Mouse (Mus musculus) liver, embryonic 16.5 days (tissue): ENCODE measurements around the gene Vmn1r3. TPM values are rescaled to one million over a fixed set of nuclear protein-coding genes. Genes with fewer than 3 reads are reported as not detected.
"Not testable (repeated sequence)": the region's sequence is repeated elsewhere in the genome, so short reads cannot be mapped to it uniquely, and the experiment has no call there.

Source experiments
- ATAC-seq: fragments of 200-750 bp; cut with Nextera tagmentation; 2 replicates; pipeline ENCODE4 v1.8.0; 2017; ENCODE audit warnings: low read depth, mild to moderate bottlenecking, moderate number of reproducible peaks, moderate library complexity
- H3K27ac ChIP-seq: fragments of 300-500 bp; sonication (generic); 2 replicates; pipeline ENCODE4 v1.5.1; 2014; ENCODE audit warnings: mild to moderate bottlenecking, low read length
- H3K27me3 ChIP-seq: fragments of 300-500 bp; sonication (generic); 2 replicates; pipeline ENCODE4 v1.6.1; 2014; ENCODE audit warnings: low read depth, low read length, mixed read lengths; ENCODE audit not compliant: control insufficient read depth, insufficient read depth
- H3K36me3 ChIP-seq: fragments of 300-500 bp; sonication (generic); 2 replicates; pipeline ENCODE4 v1.6.1; 2014; ENCODE audit warnings: mild to moderate bottlenecking; ENCODE audit not compliant: control insufficient read depth, insufficient read depth
- H3K4me1 ChIP-seq: fragments of 300-500 bp; sonication (generic); 2 replicates; pipeline ENCODE4 v1.6.1; 2014; ENCODE audit warnings: low read depth, low read length, mixed read lengths; ENCODE audit not compliant: control insufficient read depth
- H3K4me2 ChIP-seq: fragments of 300-500 bp; sonication (generic); 2 replicates; pipeline ENCODE4 v1.6.1; 2014; ENCODE audit warnings: low read depth, low read length, mixed read lengths
- H3K4me3 ChIP-seq: fragments of 300-500 bp; sonication (generic); 2 replicates; pipeline ENCODE4 v1.5.1; 2014; ENCODE audit warnings: low read depth, mild to moderate bottlenecking, low read length
- H3K9ac ChIP-seq: fragments of 300-500 bp; sonication (generic); 2 replicates; pipeline ENCODE4 v1.6.1; 2014; ENCODE audit warnings: low read depth, low read length
- H3K9me3 ChIP-seq: fragments of 300-500 bp; sonication (generic); replicated peaks from 2 replicates; pipeline ENCODE4 v1.6.1; 2016; ENCODE audit warnings: low read length; ENCODE audit not compliant: control insufficient read depth
- WGBS: fragments of 180-500 bp; shearing (Covaris S2); extraction: QIAGEN DNeasy Blood & Tissue Kit; methylation state at CpG from one replicate; pipeline ENCODE4 v1.1.7; 2014; ENCODE audit not compliant: insufficient replicate concordance; 5-methylcytosine and 5-hydroxymethylcytosine counted together
- polyA plus RNA-seq: library from polyadenylated mRNA; unstranded; fragments of >200 nt; fragmentation: Nextera tagmentation; extraction: Ambion mirVana; gene quantifications from 2 replicates; pipeline ENCODE4 v1.2.1, GENCODE M21; 2015

The Vmn1r3 gene
- polyA plus RNA-seq, 1 experiment from 2014 or later = not detected

DNA sequence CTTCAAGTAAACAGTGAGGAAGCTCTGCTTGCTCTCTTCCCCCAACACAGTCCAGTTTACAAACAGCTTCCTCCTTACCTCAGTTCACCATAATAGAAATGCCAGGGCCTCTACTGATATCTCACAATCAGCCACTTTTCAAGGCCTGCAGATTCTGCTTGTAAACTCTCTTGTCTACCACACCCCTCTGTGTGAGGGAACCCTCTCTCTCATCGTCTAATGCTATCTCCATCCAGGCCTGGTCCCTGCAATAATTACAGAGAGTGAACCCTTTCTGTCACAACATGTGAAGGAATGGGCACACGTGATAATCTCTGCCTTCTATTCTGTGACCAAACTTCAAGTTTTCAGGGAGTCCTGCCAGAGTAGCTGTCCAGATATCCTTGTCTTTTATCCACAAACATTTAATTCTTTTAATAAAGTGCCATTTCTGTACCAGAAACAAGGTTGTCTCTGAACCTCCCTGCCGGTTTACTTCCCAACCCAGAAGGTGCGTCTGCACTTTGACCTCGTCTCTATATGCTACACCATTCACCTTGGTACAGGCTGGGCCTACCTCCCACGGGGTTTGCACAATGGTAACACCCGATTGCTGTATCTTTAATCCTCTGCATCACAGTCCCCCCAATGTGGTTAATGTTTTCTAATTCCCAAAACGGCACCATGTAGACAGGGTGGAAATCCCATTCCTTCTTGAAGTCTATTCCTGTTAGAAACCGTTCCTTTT lies 38.5 kb upstream of the Vmn1r3 start:
- not testable (repeated sequence) for H3K27ac ChIP-seq, H3K36me3 ChIP-seq, H3K4me1 ChIP-seq, H3K9ac ChIP-seq, H3K4me2 ChIP-seq, H3K4me3 ChIP-seq, H3K27me3 ChIP-seq, H3K9me3 ChIP-seq
- 54% methylated on average over 5 of the region's 9 CpGs for WGBS
- ATAC-seq = peak; percentile 55

DNA sequence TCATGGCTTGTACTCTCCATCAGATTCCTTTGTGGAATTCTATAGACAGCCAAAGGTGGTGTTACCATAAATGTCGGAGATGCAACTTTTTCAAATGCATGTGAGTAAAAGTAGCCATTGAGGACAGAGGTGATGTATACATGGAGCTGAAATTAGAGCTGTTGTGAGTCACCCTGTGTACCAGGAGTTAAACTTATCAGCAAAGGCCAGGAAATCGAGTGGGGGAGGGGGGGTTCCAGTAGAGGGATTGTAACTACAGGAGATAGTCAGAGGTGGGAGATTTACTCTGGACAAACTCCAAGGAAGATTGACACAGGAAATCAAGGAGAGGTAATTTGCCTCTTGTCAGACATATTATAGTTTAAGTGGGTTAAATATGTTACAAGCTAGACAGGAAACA lies 31.2 kb upstream of the Vmn1r3 start:
- H3K27me3 ChIP-seq, H3K9ac ChIP-seq, H3K4me1 ChIP-seq, H3K9me3 ChIP-seq, H3K27ac ChIP-seq, H3K4me3 ChIP-seq, H3K4me2 ChIP-seq, H3K36me3 ChIP-seq: not testable (repeated sequence)
- WGBS = 25% methylated on average over 2 of the region's 2 CpGs
- ATAC-seq = peak; percentile 63; the same call in 1 of the 2 replicates

DNA sequence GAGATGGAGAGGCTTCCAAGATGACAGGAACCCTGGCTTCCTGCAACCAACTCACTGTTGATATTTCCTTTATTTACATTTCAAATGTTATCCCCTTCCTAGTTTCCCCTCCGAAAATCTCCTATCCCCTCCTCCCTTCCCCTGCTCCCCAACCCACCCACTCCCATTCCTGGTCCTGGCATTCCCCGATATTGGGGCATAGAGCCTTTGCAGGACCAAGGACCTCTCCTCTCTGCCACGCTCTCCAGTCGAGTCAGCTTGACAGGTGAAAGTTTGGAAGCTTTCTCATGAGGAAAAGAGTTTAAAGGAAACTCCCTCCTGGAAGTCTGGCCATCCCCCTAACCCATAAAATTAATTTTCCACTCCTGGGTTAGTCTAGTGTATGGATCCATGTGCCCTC lies 28.2 kb upstream of the Vmn1r3 start:
- not testable (repeated sequence) for H3K27ac ChIP-seq, H3K9ac ChIP-seq, ATAC-seq, H3K27me3 ChIP-seq, H3K4me1 ChIP-seq, H3K9me3 ChIP-seq, H3K4me3 ChIP-seq, H3K36me3 ChIP-seq, H3K4me2 ChIP-seq
- WGBS = 51% methylated on average over 3 of the region's 4 CpGs

GRCm38 (mm10) chr4:3209643-3210217 lies 24.6 kb upstream of the Vmn1r3 start:
- not testable (repeated sequence) for H3K4me2 ChIP-seq, H3K4me3 ChIP-seq, H3K9me3 ChIP-seq, H3K27me3 ChIP-seq, H3K36me3 ChIP-seq, H3K4me1 ChIP-seq, H3K9ac ChIP-seq, H3K27ac ChIP-seq
- peak; percentile 91 for ATAC-seq
- 25% methylated on average over 1 of the region's 1 CpGs for WGBS

DNA sequence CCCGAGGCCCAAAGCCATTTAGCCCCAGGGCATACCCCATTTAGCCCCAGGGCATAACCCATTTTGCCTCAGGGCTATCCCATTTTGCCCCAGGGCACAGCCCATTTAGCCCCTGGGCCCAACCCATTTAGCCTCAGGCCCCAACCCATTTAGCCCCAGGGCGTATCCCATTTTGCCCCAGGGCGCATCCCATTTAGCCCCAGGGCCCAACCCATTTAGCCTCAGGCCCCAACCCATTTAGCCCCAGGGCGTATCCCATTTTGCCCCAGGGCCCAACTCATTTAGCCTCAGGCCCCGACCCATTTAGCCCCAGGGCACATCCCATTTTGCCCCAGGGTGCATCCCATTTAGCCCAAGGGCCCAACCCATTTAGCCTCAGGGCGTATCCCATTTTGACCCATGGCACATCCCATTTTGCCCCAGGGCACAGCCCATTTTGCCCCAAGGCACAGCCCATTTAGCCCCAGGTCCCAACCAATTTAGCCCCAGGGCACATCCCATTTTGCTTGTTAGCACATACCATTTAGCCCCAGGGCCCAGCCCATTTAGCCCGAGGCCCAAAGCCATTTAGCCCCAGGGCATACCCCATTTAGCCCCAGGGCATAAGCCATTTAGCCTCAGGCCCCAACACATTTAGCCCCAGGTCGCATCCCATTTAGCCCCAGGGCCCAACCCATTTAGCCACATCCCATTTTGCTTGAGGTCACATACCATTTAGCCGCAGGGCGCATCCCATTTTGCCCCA lies 8.2 kb downstream of the Vmn1r3 start:
- WGBS = 80% methylated on average over 10 of the region's 10 CpGs
- H3K27ac ChIP-seq, H3K4me3 ChIP-seq, H3K36me3 ChIP-seq, H3K9me3 ChIP-seq, H3K4me1 ChIP-seq, H3K27me3 ChIP-seq, ATAC-seq, H3K4me2 ChIP-seq, H3K9ac ChIP-seq: not testable (repeated sequence)

DNA sequence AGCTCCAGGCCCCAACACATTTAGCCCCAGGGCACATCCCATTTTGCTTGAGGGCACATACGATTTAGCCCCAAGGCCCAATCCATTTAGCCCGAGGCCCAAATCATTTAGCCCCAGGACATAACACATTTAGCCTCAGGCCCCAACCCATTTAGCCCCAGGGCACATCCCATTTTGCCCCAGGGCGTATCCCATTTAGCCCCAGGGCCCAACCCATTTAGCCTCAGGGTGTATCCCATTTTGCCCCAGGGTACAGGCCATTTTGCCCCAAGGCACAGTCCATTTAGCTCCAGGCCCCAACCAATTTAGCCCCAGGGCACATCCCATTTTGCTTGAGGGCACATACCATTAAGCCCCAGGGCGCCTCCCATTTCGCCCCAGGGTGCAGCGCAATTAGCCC lies 9.0 kb downstream of the Vmn1r3 start:
- H3K9ac ChIP-seq, H3K9me3 ChIP-seq, H3K27me3 ChIP-seq, H3K4me2 ChIP-seq, H3K27ac ChIP-seq, H3K4me3 ChIP-seq, ATAC-seq, H3K36me3 ChIP-seq, H3K4me1 ChIP-seq: not testable (repeated sequence)
- 81% methylated on average over 6 of the region's 6 CpGs for WGBS

GRCm38 (mm10) chr4:3175756-3176155 lies 9.4 kb downstream of the Vmn1r3 start:
- H3K27me3 ChIP-seq, ATAC-seq, H3K4me1 ChIP-seq, H3K27ac ChIP-seq, H3K9ac ChIP-seq, H3K9me3 ChIP-seq, H3K36me3 ChIP-seq, H3K4me2 ChIP-seq, H3K4me3 ChIP-seq: not testable (repeated sequence)
- WGBS = 87% methylated on average over 5 of the region's 8 CpGs

- ATAC-seq, H3K4me1 ChIP-seq, H3K27me3 ChIP-seq, H3K9ac ChIP-seq, H3K36me3 ChIP-seq, H3K4me3 ChIP-seq, H3K27ac ChIP-seq, H3K4me2 ChIP-seq, H3K9me3 ChIP-seq: not testable (repeated sequence)
- 52% methylated on average over 4 of the region's 4 CpGs for WGBS
These were observed 10.6 kb downstream of the Vmn1r3 start for GRCm38 (mm10) chr4:3174586-3174985.

DNA sequence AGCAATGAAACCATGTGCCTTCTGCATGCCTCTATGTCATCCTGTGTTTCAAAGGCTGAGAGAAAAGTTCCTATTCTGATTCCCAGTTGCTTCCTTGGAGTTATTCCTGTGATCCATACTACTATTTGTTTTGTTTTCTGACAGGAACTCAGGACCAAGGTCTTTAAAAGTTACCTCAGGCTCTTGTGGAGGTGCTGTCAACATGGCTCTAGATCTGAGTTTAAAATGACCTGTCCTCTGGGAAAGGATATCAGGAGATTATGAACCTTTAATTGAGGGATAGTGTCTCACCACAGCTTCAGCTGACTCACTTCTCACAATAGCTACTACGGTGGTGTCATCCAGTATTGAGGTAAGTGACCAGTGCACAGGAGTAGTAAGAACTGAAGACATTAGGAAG lies 18.1 kb downstream of the Vmn1r3 start, which contains the start of gene Vmn1r2:
Gene Vmn1r2, plus strand, starts transcription at position 301 of the 400 bp plus-strand sequence.
- not testable (repeated sequence) for H3K9ac ChIP-seq
- WGBS = no CpG with 5 or more reads among the region's 1 CpGs

More for the DNA sequence above, 18.1 kb downstream of the Vmn1r3 start, which contains the start of gene Vmn1r2:
- not testable (repeated sequence) for H3K9me3 ChIP-seq, H3K4me1 ChIP-seq, H3K36me3 ChIP-seq, H3K4me3 ChIP-seq, H3K4me2 ChIP-seq, H3K27ac ChIP-seq, H3K27me3 ChIP-seq, ATAC-seq
